Mouse (Mus musculus) ES-E14 (cell line): Measurements from ENCODE around the gene Slc41a2. TPM values are rescaled to one million over a fixed set of nuclear protein-coding genes. Genes with fewer than 3 reads are reported as not detected.
"Not testable (repeated sequence)": the region's sequence is repeated elsewhere in the genome, so short reads cannot be mapped to it uniquely, and the experiment has no call there.

ENCODE experiments used
- DNase-seq: peaks from one replicate; pipeline ENCODE4 v3.0.0-alpha.2; 2013; ENCODE audit warnings: low read depth, low spot score
- H3K27ac ChIP-seq: 2 replicates; pipeline ENCODE4 v1.5.1; 2012; ENCODE audit warnings: low read depth, mild to moderate bottlenecking, low read length, moderate library complexity, mixed read lengths; ENCODE audit not compliant: poor library complexity, insufficient read depth, severe bottlenecking
- H3K36me3 ChIP-seq: 2 replicates; pipeline ENCODE4 v1.6.1; 2012; ENCODE audit warnings: mild to moderate bottlenecking, low read length, moderate library complexity, mixed read lengths; ENCODE audit not compliant: control insufficient read depth, poor library complexity, insufficient read depth, severe bottlenecking
- H3K4me1 ChIP-seq, 2 experiments: fragments of 150-350 bp in 1 of 2; sonication (generic) in 1 of 2; 2 replicates each; pipeline ENCODE4 v1.6.1; 2012; ENCODE audit warnings: low read length in 2 of 2, mild to moderate bottlenecking in 1 of 2, mixed read lengths in 1 of 2; ENCODE audit not compliant: control insufficient read depth in 2 of 2, insufficient read depth in 2 of 2, poor library complexity in 1 of 2
- H3K4me3 ChIP-seq, 2 experiments: fragments of 150-350 bp in 1 of 2; sonication (generic) in 1 of 2; 2 replicates each; pipeline ENCODE4 v1.5.1; 2012; ENCODE audit warnings: low read length in 2 of 2, low read depth in 1 of 2, mild to moderate bottlenecking in 1 of 2, mixed read lengths in 1 of 2; ENCODE audit not compliant: insufficient read depth in 1 of 2, poor library complexity in 1 of 2, severe bottlenecking in 1 of 2
- H3K9ac ChIP-seq: 2 replicates; pipeline ENCODE4 v1.6.1; 2012; ENCODE audit warnings: low read depth, mild to moderate bottlenecking, low read length, mixed read lengths; ENCODE audit not compliant: poor library complexity, insufficient read depth, severe bottlenecking
- H3K9me3 ChIP-seq: fragments of 150-350 bp; sonication (generic); 2 replicates; pipeline ENCODE4 v1.6.1; 2012; ENCODE audit warnings: low read depth, mild to moderate bottlenecking, low read length; ENCODE audit not compliant: control insufficient read depth, insufficient read depth
- CHD2 ChIP-seq: IDR thresholded peaks from 2 replicates; pipeline ENCODE4 v1.6.1; 2014; ENCODE audit warnings: mild to moderate bottlenecking, low read depth, low read length, inconsistent platforms
- HCFC1 ChIP-seq: IDR thresholded peaks from 2 replicates; pipeline ENCODE4 v1.6.1; 2012; ENCODE audit warnings: low read length, inconsistent platforms, borderline replicate concordance; ENCODE audit not compliant: insufficient read depth
- MAFK ChIP-seq: IDR thresholded peaks from 2 replicates; pipeline ENCODE4 v1.6.1; 2014; ENCODE audit warnings: mild to moderate bottlenecking, low read depth, low read length, inconsistent platforms; ENCODE audit not compliant: insufficient read depth
- ZC3H11A ChIP-seq: IDR thresholded peaks from 2 replicates; pipeline ENCODE4 v1.6.1; 2012; ENCODE audit warnings: low read depth, mild to moderate bottlenecking, inconsistent platforms, low read length, borderline replicate concordance
- ZNF384 ChIP-seq: IDR thresholded peaks from 2 replicates; pipeline ENCODE4 v1.6.1; 2012; ENCODE audit warnings: low read depth, low read length, inconsistent platforms
- in situ Hi-C, 2 experiments: fragments of 600-800 bp; cut with MboI; formaldehyde crosslinking; loops; one replicate each; pipeline ENCODE4 v1.15.1; 2025; ENCODE audit warnings: low sequenced_read_pairs in 2 of 2, inconsistent platforms in 1 of 2; ENCODE audit not compliant: unreplicated experiment in 2 of 2
- total RNA-seq: library from RNA; depleted of rRNA; stranded (reverse); fragments of 300-350 nt; gene quantifications from 2 replicates; pipeline ENCODE4 v1.2.3, GENCODE M21; 2012

Slc41a2 gene
- total RNA-seq, 1 experiment = 1.1 TPM

DNA sequence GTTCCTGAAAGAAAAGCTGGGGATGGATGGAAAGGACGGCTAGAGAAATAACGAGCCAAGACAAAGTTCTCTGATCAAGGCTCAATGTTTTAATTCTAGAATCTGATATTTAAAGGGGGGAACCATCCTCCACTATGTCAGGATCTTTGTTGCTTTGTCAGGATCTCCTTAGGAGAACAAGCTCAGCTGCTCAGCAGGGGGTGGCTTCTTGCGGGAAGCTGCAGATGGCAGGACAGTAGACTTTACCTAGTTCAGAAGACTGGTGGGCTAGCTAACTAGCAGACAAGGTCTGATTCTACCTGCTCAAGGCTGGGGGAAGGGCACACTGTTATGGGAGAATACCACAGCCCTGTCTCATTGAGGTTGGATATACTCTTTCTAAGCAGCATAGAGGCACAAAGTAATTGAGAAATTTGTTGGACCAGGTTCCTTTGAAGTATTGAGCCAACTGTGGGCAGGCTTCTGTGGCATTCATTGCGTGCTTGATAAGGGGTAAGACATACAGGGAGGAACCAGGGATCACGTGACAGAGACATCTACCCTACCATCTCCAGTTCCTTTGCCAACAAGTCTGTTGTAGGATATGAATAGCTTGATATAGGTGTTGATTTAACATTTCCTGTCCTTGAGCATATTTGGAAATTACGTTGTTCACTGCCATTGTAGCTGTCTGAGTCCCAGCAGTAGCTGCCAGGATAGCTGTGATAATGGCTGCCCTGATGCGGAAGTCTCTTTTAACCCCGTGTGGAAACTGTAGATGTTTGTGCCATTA lies 39.4 kb upstream of the Slc41a2 start:
- TF ChIP-seq ZNF384 (no peak), HCFC1 (no peak), MAFK (no peak), ZC3H11A (no peak), CHD2 (no peak)
- Histone ChIP-seq H3K9me3 (peaks cover 43% of the 10 kb centered on the region), H3K4me3 (no peak overlapping the region), H3K36me3 (peaks cover 33% of the 10 kb centered on the region), H3K4me1 (no peaks in the 10 kb centered on the region), H3K27ac (no peak overlapping the region; the same call in 1 of the 2 replicates), H3K9ac (no peak overlapping the region)
- no peak for DNase-seq
- in situ Hi-C loops = no loop called here

DNA sequence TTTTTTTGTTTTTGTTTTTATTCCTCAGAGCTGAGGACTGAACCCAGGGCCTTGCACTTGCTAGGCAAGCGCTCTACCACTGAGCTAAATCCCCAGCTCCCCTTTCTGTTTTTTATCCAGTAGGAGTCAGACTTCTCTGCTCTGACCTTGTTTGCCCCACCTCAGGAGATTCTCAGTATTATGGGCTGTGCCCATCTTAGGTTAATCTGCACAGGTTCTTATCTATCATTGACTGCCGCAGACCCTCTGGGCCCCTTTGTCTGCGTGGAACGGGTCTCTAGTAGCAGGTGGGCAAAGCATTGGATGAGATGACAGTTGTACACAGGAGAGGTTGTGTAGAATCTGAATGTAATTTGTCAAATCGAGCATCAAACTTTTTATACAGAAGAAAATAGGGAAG lies 37.8 kb upstream of the Slc41a2 start:
- H3K4me3 ChIP-seq, DNase-seq, H3K27ac ChIP-seq, H3K9ac ChIP-seq, H3K4me1 ChIP-seq, in situ Hi-C loops: not testable (repeated sequence)
- Histone ChIP-seq H3K9me3 (peaks cover 31% of the 10 kb centered on the region), H3K36me3 (peaks cover 45% of the 10 kb centered on the region)

DNA sequence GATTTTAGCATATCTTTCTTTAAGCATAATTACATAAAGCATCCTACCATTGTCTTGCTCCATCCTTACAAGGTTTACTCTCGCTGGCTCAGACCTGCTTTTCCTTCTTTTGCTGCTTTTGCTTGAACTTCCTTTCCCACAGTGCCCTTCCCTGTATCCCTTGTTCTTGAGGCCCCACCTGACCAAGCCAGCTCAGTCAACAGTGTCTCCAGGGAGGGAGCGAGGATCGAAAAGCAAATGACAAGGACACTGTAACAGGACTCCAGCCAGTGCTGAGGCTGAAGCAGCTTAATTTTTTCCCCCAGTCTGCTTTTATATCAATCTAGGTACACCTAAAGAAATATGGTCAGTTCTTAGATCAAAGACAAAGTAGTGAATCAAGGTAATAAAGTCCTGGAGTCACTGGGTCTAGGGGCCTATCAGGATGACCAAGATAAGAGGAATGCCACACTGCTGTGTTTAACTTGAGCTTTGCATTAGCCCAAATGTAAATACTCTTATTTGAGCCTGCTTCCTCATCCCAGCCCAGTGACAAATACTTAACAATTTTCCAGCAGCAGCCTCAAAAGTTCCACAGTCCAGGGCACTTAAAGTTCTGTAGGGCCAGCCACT lies 36.5 kb upstream of the Slc41a2 start:
- H3K27ac ChIP-seq = no peak overlapping the region
- TF ChIP-seq MAFK (no peak), CHD2 (no peak), HCFC1 (no peak), ZNF384 (no peak), ZC3H11A (no peak)
- H3K4me3 ChIP-seq = no peak overlapping the region
- H3K9ac ChIP-seq = no peak overlapping the region
- no peaks in the 10 kb centered on the region for H3K4me1 ChIP-seq
- peaks cover 39% of the 10 kb centered on the region for H3K36me3 ChIP-seq
- in situ Hi-C loops = no loop called here
- H3K9me3 ChIP-seq = peaks cover 18% of the 10 kb centered on the region
- no peak for DNase-seq

DNA sequence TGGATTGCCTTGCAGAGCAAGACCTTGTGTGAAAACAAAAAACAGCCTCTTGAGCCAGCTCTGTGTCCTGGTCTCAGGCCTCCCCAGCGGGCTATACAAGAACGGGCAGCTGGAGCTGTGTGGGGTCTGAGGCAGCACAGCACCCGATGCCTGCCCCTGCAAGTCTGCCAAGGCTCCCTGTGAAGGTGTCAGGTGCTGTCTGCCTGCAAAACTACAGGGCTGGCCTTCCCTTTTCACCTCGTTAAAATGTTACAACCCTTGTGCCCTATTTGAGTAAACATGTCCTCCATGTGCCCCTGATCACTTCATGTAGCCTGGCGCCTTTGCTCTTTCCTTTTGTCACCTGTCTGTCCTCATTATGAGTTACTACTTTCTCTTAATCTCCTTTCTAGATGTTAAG lies 31.2 kb upstream of the Slc41a2 start:
- Histone ChIP-seq H3K4me1 (no peaks in the 10 kb centered on the region), H3K4me3 (no peak overlapping the region), H3K9ac (no peak overlapping the region), H3K36me3 (peaks cover 57% of the 10 kb centered on the region), H3K9me3 (peaks cover 6% of the 10 kb centered on the region; the same call in 1 of the 2 replicates), H3K27ac (no peak overlapping the region)
- no peak for TF ChIP-seq ZNF384
- no peak for TF ChIP-seq ZC3H11A
- no peak for TF ChIP-seq HCFC1
- TF ChIP-seq CHD2 = no peak
- in situ Hi-C loops = no loop called here
- no peak for DNase-seq
